Mouse (Mus musculus) spleen, adult 2 months (tissue): Measurements from ENCODE around the gene Npff. TPM values are rescaled to one million over a fixed set of nuclear protein-coding genes. Genes with fewer than 3 reads are reported as not detected.

Experiments used
- DNase-seq, 2 experiments: peaks; one replicate each; pipeline versions ENCODE4 v3.0.0 to v3.0.0-alpha.2; 2012 to 2021; ENCODE audit warnings: low spot score in 2 of 2, low read depth in 1 of 2
- H3K27ac ChIP-seq: fragments of 200-500 bp; 2 replicates; pipeline ENCODE4 v1.5.1; 2012; ENCODE audit warnings: low read length, inconsistent platforms; ENCODE audit not compliant: insufficient read depth
- H3K27me3 ChIP-seq: fragments of 200-500 bp; 2 replicates; pipeline ENCODE4 v1.6.1; 2012; ENCODE audit warnings: mild to moderate bottlenecking, moderate library complexity, low read length, inconsistent platforms; ENCODE audit not compliant: control insufficient read depth, insufficient read depth
- H3K36me3 ChIP-seq: fragments of 200-500 bp; 2 replicates; pipeline ENCODE4 v1.6.1; 2012; ENCODE audit warnings: mild to moderate bottlenecking, low read length, inconsistent platforms; ENCODE audit not compliant: control insufficient read depth, insufficient read depth
- H3K4me1 ChIP-seq: fragments of 200-500 bp; 2 replicates; pipeline ENCODE4 v1.6.1; 2011; ENCODE audit warnings: inconsistent platforms; ENCODE audit not compliant: control insufficient read depth, insufficient read depth, insufficient read length
- H3K4me3 ChIP-seq: fragments of 200-500 bp; 2 replicates; pipeline ENCODE4 v1.5.1; 2011; ENCODE audit warnings: mild to moderate bottlenecking, inconsistent platforms; ENCODE audit not compliant: insufficient read depth, insufficient read length; ENCODE audit errors: extremely low read depth
- CTCF ChIP-seq: fragments of 200-500 bp; IDR thresholded peaks from 2 replicates; pipeline ENCODE4 v1.5.1; 2011; ENCODE audit warnings: mild to moderate bottlenecking, inconsistent platforms; ENCODE audit not compliant: insufficient read depth, insufficient read length, insufficient replicate concordance; ENCODE audit errors: extremely low read depth
- POLR2A ChIP-seq: fragments of 200-500 bp; IDR thresholded peaks from 2 replicates; pipeline ENCODE4 v1.6.1; 2011; ENCODE audit warnings: low read depth, low read length, inconsistent platforms
- WGBS: fragments of 180-500 bp; shearing (Covaris S2); methylation state at CpG from one replicate; pipeline ENCODE4 v1.1.7; 2018; 5-methylcytosine and 5-hydroxymethylcytosine counted together
- polyA plus RNA-seq: library from polyadenylated mRNA; depleted of rRNA; stranded (reverse); fragments of >200 nt; gene quantifications from 2 replicates; pipeline ENCODE4 v1.2.3, GENCODE M21; 2012

Gene Npff
- polyA plus RNA-seq, 1 experiment, result 8.1 TPM

- DNase-seq, result no peak
- Histone ChIP-seq H3K27ac (no peak overlapping the region), H3K4me1 (no peaks in the 10 kb centered on the region), H3K27me3 (no peaks in the 10 kb centered on the region), H3K4me3 (no peak overlapping the region), H3K36me3 (peaks cover 30% of the 10 kb centered on the region)
- 95% methylated on average over 1 of the region's 1 CpGs for WGBS
- TF ChIP-seq POLR2A (no peak), CTCF (no peak)
These were observed 30.8 kb upstream of the Npff start for GRCm38 (mm10) chr15:102555581-102555980.

- no peaks in the 10 kb centered on the region for H3K4me1 ChIP-seq
- H3K4me3 ChIP-seq, result no peak overlapping the region
- 93% methylated on average over 5 of the region's 5 CpGs for WGBS
- TF ChIP-seq POLR2A (no peak), CTCF (no peak)
- no peak overlapping the region for H3K27ac ChIP-seq
- H3K27me3 ChIP-seq, result no peaks in the 10 kb centered on the region
- peaks cover 30% of the 10 kb centered on the region for H3K36me3 ChIP-seq
- DNase-seq, result no peak
These were observed 27.9 kb upstream of the Npff start for GRCm38 (mm10) chr15:102552599-102552998.

GRCm38 (mm10) chr15:102547478-102547877 lies 22.7 kb upstream of the Npff start:
- 80% methylated on average over 3 of the region's 3 CpGs for WGBS
- TF ChIP-seq POLR2A, result no peak
- TF ChIP-seq CTCF, result no peak
- H3K27ac ChIP-seq, result no peak overlapping the region
- peaks cover 28% of the 10 kb centered on the region for H3K36me3 ChIP-seq
- H3K27me3 ChIP-seq, result no peaks in the 10 kb centered on the region
- no peak for DNase-seq
- H3K4me1 ChIP-seq, result no peaks in the 10 kb centered on the region
- no peak overlapping the region for H3K4me3 ChIP-seq

- Histone ChIP-seq H3K36me3 (peaks cover 26% of the 10 kb centered on the region), H3K27ac (no peak overlapping the region), H3K27me3 (no peaks in the 10 kb centered on the region), H3K4me3 (no peak overlapping the region), H3K4me1 (no peaks in the 10 kb centered on the region)
- no peak for DNase-seq
- TF ChIP-seq CTCF (no peak), POLR2A (no peak)
- 91% methylated on average over 3 of the region's 3 CpGs for WGBS
These were observed 22.1 kb upstream of the Npff start for GRCm38 (mm10) chr15:102546677-102547427.

GRCm38 (mm10) chr15:102546246-102546645 lies 21.5 kb upstream of the Npff start:
- Histone ChIP-seq H3K36me3 (peaks cover 25% of the 10 kb centered on the region), H3K4me1 (no peaks in the 10 kb centered on the region), H3K27ac (no peak overlapping the region), H3K4me3 (no peak overlapping the region), H3K27me3 (no peaks in the 10 kb centered on the region)
- 93% methylated on average over 3 of the region's 3 CpGs for WGBS
- no peak for DNase-seq
- no peak for TF ChIP-seq CTCF
- TF ChIP-seq POLR2A, result no peak

- Histone ChIP-seq H3K36me3 (peaks cover 31% of the 10 kb centered on the region), H3K4me1 (no peaks in the 10 kb centered on the region), H3K4me3 (no peak overlapping the region), H3K27ac (no peak overlapping the region), H3K27me3 (no peaks in the 10 kb centered on the region)
- WGBS, result 93% methylated on average over 4 of the region's 4 CpGs
- no peak for DNase-seq
- TF ChIP-seq POLR2A (no peak), CTCF (no peak)
These were observed 20.1 kb upstream of the Npff start for GRCm38 (mm10) chr15:102544801-102545200.

- WGBS, result 92% methylated on average over 7 of the region's 7 CpGs
- no peak for TF ChIP-seq CTCF
- TF ChIP-seq POLR2A, result no peak
- no peak for DNase-seq
- H3K27ac ChIP-seq, result no peak overlapping the region
- H3K36me3 ChIP-seq, result peaks cover 51% of the 10 kb centered on the region
- no peak overlapping the region for H3K4me3 ChIP-seq
- H3K27me3 ChIP-seq, result no peaks in the 10 kb centered on the region
- no peaks in the 10 kb centered on the region for H3K4me1 ChIP-seq
These were observed 9.2 kb upstream of the Npff start for GRCm38 (mm10) chr15:102533926-102534325.
